Mouse (Mus musculus) myocyte (in vitro differentiated cells): ENCODE measurements at regions not wholly inside any gene's neighbourhood (a gene's known extent, or its start where the extent isn't known, plus 50 kb on each side); places are given as distances from the start of the nearest gene placed in this dataset.

Experiments
- MAX ChIP-seq: IDR thresholded peaks from one replicate; pipeline ENCODE4 v1.6.1; 2011; ENCODE audit warnings: low read depth, mild to moderate bottlenecking, control low read depth
- MYOG ChIP-seq, 3 experiments: IDR thresholded peaks; one replicate each; pipeline ENCODE4 v1.6.1; 2011; ENCODE audit warnings: control low read depth in 2 of 3, low read depth in 2 of 3, mild to moderate bottlenecking in 2 of 3; ENCODE audit not compliant: insufficient read length in 2 of 3, control insufficient read depth in 1 of 3, insufficient read depth in 1 of 3
- POLR2A ChIP-seq: IDR thresholded peaks from one replicate; pipeline ENCODE4 v1.6.1; 2011; ENCODE audit warnings: low read depth, mild to moderate bottlenecking, control low read depth, moderate library complexity; ENCODE audit not compliant: insufficient read length
- TCF12 ChIP-seq: IDR thresholded peaks from one replicate; pipeline ENCODE4 v1.6.1; 2011; ENCODE audit warnings: mild to moderate bottlenecking, control low read depth; ENCODE audit not compliant: poor library complexity, insufficient read depth, severe bottlenecking
- USF1 ChIP-seq: IDR thresholded peaks from one replicate; pipeline ENCODE4 v1.6.1; 2011; ENCODE audit warnings: low read depth, mild to moderate bottlenecking, control low read depth, moderate library complexity

- TF ChIP-seq TCF12 (no peak), MYOG (IDR thresholded peaks at IDR 0.05; ENCODE audit: control insufficient read depth in 1 of 3, insufficient read depth in 1 of 3, insufficient read length in 2 of 3, low read depth in 2 of 3) (no peak), POLR2A (no peak), USF1 (no peak), MAX (no peak)
Measured at GRCm38 (mm10) chr16:51543769-51544168, 487.3 kb upstream of the Cblb start.
